Mouse (Mus musculus): ENCODE measurements at regions not wholly inside any gene's neighbourhood (a gene's known extent, or its start where the extent isn't known, plus 50 kb on each side); places are given as distances from the start of the nearest gene placed in this dataset.
A peak's percentile ranks its signal among the peaks of the same experiment; 100 is the strongest.

DNA sequence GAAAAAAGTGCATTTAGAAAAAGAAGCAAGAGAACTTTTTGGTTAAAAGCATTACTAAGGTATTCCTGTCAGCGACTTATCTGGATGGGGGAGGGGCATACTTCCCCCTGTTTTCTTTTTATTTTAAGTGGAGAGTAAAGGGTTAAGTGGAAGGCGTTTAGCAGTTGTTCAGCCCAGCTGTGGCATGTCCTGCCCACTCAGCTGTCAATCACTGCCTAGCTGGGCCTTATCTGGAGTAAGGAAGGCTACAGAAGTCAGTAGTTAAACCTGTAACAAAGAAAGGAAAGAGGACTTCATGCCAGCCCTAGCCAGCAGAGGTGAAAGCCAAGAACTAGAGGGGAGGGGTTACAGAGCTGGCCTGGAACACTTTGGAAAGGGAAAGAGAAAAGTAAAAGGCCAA is 142.6 kb downstream of the Vmn2r96 start:
- DNase-seq (ENCODE audit: low read depth), result no peak

DNA sequence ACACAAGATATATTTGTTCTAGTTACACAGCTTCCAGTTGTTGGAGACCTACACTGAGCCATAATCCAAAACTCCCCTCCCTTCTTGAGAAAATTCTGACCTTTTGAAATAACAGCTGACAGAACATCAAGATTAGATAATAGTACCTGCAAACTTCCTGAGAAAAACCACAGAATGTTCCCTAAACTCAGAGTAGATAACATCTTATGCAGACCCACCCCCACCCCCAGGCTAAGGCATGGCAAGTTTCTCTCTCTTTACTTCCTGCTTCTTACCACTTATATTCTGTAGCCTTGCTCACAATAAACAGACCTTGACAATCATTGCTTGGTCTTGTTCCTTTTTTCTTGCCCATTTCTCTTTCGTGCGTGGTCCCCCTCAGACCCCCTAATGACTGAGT is 145.3 kb downstream of the Vmn2r96 start:
- DNase-seq (ENCODE audit: low read depth), result peak; percentile 35

DNA sequence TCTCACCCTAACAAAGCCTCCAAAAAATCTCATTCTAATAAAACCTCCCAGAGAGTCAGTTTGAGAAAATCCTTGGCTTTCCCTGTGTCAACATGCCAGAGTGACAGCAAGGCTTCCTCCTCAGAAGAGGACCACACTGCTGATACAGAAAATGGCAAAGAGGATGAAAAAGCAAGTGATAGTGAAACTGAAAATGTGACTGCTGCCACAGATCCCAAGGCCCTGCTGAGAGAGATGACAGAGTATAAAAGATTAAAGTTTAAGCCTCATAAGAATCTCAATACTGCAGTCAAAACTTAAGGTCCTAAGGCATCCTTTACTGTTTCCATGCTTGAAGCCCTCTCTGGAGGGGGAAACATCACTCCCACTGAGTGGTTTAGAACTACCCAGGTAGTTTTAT is 146.8 kb downstream of the Vmn2r96 start:
- peak; percentile 15 for DNase-seq (ENCODE audit: low read depth)

Measured in naive thymus-derived CD4-positive, alpha-beta T cell, adult 2 months (primary cell).